Mouse (Mus musculus): ENCODE results near the gene Bicra.

DNA sequence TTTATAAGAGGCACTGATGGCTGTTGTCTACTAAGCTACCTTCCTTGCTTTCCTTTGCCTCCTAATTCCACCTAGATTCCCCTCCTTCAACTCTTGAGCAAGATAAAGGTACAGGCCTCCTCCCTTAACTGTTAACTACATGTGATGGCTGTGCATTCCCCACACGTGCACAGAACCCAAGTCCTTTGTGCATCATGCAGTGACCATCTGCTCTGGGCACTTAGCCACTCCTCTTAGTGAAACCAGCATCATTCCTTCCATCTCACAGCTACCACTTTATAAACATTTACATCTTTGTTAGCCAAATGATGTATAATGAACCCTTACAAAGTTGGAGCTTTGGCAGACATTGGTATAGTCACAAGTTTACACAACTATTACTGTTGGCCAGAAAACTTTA is 32.2 kb upstream of the Bicra start:
- TF ChIP-seq CTCF (conservative IDR thresholded peaks at IDR 0.05; ENCODE audit: low read length) (no peak), POU5F1 (IDR thresholded peaks at IDR 0.05; ENCODE audit: borderline replicate concordance, low read length) (no peak), NANOG (IDR thresholded peaks at IDR 0.05; ENCODE audit: borderline replicate concordance, low read length) (no peak)

Data from E14TG2a.4 (cell line).